Mouse (Mus musculus) v-Abl transformed pro-B cells (cell line): ENCODE measurements around the gene Tmem120b.

Experiments used
- in situ Hi-C, 2 experiments: fragments of 400-800 bp; cut with MboI; formaldehyde crosslinking; loops; one replicate each; pipeline ENCODE4 v1.15.1; 2025; ENCODE audit not compliant: unreplicated experiment in 2 of 2

The Tmem120b gene

GRCm38 (mm10) chr5:123137044-123137909 is 69.1 kb downstream of the Tmem120b start:
- in situ Hi-C loops, result no loop called here

GRCm38 (mm10) chr5:123137910-123138229 is 69.7 kb downstream of the Tmem120b start:
- in situ Hi-C loops, result no loop called here

GRCm38 (mm10) chr5:123138230-123138911 is 70.2 kb downstream of the Tmem120b start:
- in situ Hi-C loops, result no loop called here

GRCm38 (mm10) chr5:123138953-123139721 is 70.9 kb downstream of the Tmem120b start:
- in situ Hi-C loops, result no loop called here

GRCm38 (mm10) chr5:123139722-123140627 is 71.8 kb downstream of the Tmem120b start:
- in situ Hi-C loops, result loop anchor here in 1 of 2 experiments (10.0 kb wide), 1 partner anchor 185 kb away; no protein-coding TSS in a partner anchor

GRCm38 (mm10) chr5:123140694-123141554 is 72.7 kb downstream of the Tmem120b start:
- in situ Hi-C loops, result loop anchor here in 1 of 2 experiments (10.0 kb wide), 1 partner anchor 184 kb away; no protein-coding TSS in a partner anchor

GRCm38 (mm10) chr5:123141555-123142160 is 73.4 kb downstream of the Tmem120b start:
- in situ Hi-C loops, result loop anchor here in 1 of 2 experiments (10.0 kb wide), 1 partner anchor 183 kb away; no protein-coding TSS in a partner anchor

GRCm38 (mm10) chr5:123142161-123143157 is 74.2 kb downstream of the Tmem120b start, which contains the start of gene Setd1b:
TSS of gene Setd1b (plus strand) at chr5:123142193.
- in situ Hi-C loops, result loop anchor here in 1 of 2 experiments (10.0 kb wide), 1 partner anchor 182 kb away; no protein-coding TSS in a partner anchor

GRCm38 (mm10) chr5:123143251-123143970 is 75.2 kb downstream of the Tmem120b start:
- in situ Hi-C loops, result loop anchor here in 1 of 2 experiments (10.0 kb wide), 1 partner anchor 181 kb away; no protein-coding TSS in a partner anchor

GRCm38 (mm10) chr5:123143971-123144745 is 75.9 kb downstream of the Tmem120b start:
- in situ Hi-C loops, result loop anchor here in 1 of 2 experiments (10.0 kb wide), 1 partner anchor 181 kb away; no protein-coding TSS in a partner anchor

GRCm38 (mm10) chr5:123144746-123145590 is 76.8 kb downstream of the Tmem120b start:
- in situ Hi-C loops, result loop anchor here in 1 of 2 experiments (10.0 kb wide), 1 partner anchor 180 kb away; no protein-coding TSS in a partner anchor

- in situ Hi-C loops, result loop anchor here in 1 of 2 experiments (10.0 kb wide), 1 partner anchor 178 kb away; no protein-coding TSS in a partner anchor
Measured at GRCm38 (mm10) chr5:123146357-123146756, 78.1 kb downstream of the Tmem120b start.

GRCm38 (mm10) chr5:123147569-123147968 is 79.4 kb downstream of the Tmem120b start:
- in situ Hi-C loops, result loop anchor here in 1 of 2 experiments (10.0 kb wide), 1 partner anchor 177 kb away; no protein-coding TSS in a partner anchor

- in situ Hi-C loops, result loop anchor here in 1 of 2 experiments (10.0 kb wide), 1 partner anchor 177 kb away; no protein-coding TSS in a partner anchor
Measured at GRCm38 (mm10) chr5:123148073-123148722, 80.0 kb downstream of the Tmem120b start.
